Mouse (Mus musculus) monocyte, adult 5-6 weeks (primary cell): Measurements from ENCODE around the gene Bcar3. TPM values are rescaled to one million over a fixed set of nuclear protein-coding genes. Genes with fewer than 3 reads are reported as not detected.

Experiments used
- ATAC-seq: fragments of 153-309, 156-312 bp; replicated peaks from 2 replicates; pipeline ENCODE4 v1.8.0; 2017; ENCODE audit warnings: mild to moderate bottlenecking; ENCODE audit not compliant: low TSS enrichment, insufficient number of reproducible peaks, severe bottlenecking, poor library complexity, low FRiP score
- total RNA-seq: library from RNA; stranded (forward); fragments of 200-1000, 200-491, 200-594 nt; gene quantifications from 3 replicates; pipeline ENCODE4 v1.2.3, GENCODE M21; 2017

Bcar3 gene
- total RNA-seq, 1 experiment from 2014 or later = 13.0 TPM

DNA sequence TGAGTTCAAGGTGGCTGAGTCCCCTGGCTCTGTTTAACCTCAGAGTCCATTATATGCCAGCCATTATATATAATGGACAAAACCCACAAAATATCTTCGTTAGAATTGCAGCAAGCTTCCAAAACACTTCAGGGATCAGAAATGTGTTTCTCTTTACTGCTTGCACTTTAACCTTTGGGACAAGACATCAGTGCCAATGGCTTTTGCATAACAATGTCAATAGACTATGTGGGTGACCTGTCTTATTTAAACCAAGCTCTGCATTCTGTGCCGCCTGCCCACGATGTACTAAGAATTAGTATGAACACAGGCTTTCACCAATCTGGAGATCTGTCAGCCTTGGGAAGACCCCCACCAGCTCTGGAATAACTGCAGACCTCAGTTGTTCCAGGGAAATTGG is 190.4 kb downstream of the Bcar3 start:
- ATAC-seq = no peak

GRCm38 (mm10) chr3:122485699-122486098 is 191.8 kb downstream of the Bcar3 start:
- ATAC-seq = no peak

- ATAC-seq = no peak
These were observed 192.3 kb downstream of the Bcar3 start for GRCm38 (mm10) chr3:122486193-122486592.

GRCm38 (mm10) chr3:122488051-122488754 is 194.3 kb downstream of the Bcar3 start:
- ATAC-seq = no peak

- ATAC-seq = no peak
These were observed 196.6 kb downstream of the Bcar3 start for GRCm38 (mm10) chr3:122490574-122490973.

DNA sequence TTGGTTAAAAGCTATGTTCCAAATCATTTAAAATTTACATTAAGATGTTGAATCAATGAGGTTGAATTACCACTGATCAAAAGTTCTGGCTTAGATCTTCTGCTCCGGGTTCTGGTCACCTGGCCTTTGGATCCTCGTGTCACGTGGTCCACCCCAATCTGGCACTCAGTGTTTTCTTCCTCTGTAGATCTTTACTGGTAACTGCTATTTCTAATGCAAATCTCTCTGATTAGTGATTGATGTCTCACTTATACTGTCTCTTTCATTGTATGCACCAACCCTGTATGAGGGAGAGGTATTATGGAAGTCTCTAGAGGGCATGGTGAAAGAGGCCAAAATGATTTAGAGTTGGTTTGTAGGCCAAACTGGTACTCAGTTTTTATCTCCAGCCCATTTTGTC is 198.1 kb downstream of the Bcar3 start:
- ATAC-seq = no peak

- ATAC-seq = no peak
These were observed 199.1 kb downstream of the Bcar3 start for GRCm38 (mm10) chr3:122492872-122493615.

DNA sequence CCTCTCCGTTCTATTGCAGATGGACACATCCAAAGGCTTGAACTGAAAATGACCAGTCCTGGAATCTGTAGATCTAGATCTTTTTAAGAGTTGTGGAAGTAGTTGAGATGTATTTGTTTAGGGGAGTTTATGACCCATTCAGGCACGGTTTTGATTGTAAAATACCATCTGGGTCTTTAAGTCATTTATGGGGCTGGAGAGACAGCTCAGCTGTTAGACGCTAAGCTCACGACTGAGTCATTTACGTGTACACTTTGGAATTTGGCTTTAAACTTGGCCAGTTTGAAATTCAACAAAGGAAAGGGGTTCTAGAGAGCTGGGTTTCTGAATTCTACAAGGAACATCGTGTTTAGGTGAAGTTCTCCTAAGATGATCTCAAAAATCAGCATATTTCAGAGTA is 200.8 kb downstream of the Bcar3 start:
- no peak for ATAC-seq

DNA sequence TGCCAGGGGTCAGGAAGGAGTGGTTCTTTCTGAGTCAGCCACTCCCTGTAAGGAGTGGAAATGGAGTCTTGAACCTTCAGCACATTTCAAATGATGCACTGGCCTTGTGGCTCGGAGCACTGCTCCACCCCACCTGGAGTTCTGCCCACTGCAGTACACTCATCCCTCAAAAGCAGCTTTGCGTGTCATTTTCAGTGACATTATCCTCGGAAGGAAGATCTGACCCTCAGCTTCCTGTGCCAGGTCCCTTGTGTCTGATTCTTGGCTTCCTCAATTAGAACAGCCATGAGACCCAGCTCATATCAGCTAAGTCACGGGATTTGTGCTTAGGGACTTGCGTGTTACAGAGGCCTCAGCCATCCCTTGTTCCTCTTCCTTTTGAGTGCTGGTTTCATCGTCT is 203.9 kb downstream of the Bcar3 start:
- no peak for ATAC-seq

DNA sequence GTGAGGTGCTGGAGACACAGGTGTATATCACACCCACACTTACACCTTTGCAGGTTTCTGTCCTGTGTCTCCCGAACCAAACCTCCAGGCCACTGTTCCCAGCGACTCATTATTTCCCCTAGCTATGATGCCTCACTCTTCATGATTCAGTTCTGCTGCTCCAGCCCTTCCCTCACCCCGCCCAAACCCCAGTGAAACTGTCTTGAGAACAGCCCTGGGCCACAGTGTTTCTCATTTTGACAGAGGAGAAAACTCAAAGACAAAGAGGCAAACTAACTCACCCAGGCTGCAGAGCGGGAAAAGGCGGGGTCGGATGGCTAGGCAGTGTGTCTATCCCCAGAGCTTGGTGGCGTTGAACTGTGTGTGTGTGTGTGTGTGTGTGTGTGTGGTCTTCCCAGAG is 204.6 kb downstream of the Bcar3 start:
- ATAC-seq = no peak

GRCm38 (mm10) chr3:122499647-122500046 is 205.7 kb downstream of the Bcar3 start:
- no peak for ATAC-seq

GRCm38 (mm10) chr3:122500929-122501328 is 207.0 kb downstream of the Bcar3 start:
- no peak for ATAC-seq

- no peak for ATAC-seq
These were observed 212.5 kb downstream of the Bcar3 start for GRCm38 (mm10) chr3:122506343-122506916.

DNA sequence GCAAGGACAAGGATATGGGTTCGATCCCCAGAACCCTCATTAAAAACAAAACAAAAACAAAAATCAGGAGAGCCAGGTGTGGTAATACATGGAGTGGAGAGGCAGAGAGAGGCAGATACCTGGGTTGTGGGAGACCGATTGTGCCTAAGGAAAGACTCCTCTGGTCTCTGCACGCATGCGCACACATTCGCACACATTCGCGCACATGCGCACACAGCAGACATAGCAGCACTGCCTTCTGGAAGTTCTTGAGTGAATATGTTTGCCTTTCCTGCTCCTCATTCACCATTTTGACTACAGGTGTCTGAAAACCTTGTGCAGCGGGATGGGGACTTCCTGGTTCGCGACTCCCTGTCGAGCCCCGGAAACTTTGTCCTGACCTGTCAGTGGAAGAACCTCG is 213.9 kb downstream of the Bcar3 start:
- no peak for ATAC-seq

GRCm38 (mm10) chr3:122509084-122509483 is 215.1 kb downstream of the Bcar3 start:
- ATAC-seq = peak; percentile 55; the same call in 1 of the 2 replicates

- no peak for ATAC-seq
These were observed 215.8 kb downstream of the Bcar3 start for GRCm38 (mm10) chr3:122509534-122510239.

GRCm38 (mm10) chr3:122510240-122510750 is 216.4 kb downstream of the Bcar3 start:
- ATAC-seq = no peak

- no peak for ATAC-seq
These were observed 217.0 kb downstream of the Bcar3 start for GRCm38 (mm10) chr3:122510932-122511331.
